Mouse (Mus musculus): ENCODE data around the gene Galr3. TPM values are rescaled to one million over a fixed set of nuclear protein-coding genes. Genes with fewer than 3 reads are reported as not detected.

Gene Galr3
- total RNA-seq, 2 experiments from 2014 or later: 0.84 TPM; not detected in 1

DNA sequence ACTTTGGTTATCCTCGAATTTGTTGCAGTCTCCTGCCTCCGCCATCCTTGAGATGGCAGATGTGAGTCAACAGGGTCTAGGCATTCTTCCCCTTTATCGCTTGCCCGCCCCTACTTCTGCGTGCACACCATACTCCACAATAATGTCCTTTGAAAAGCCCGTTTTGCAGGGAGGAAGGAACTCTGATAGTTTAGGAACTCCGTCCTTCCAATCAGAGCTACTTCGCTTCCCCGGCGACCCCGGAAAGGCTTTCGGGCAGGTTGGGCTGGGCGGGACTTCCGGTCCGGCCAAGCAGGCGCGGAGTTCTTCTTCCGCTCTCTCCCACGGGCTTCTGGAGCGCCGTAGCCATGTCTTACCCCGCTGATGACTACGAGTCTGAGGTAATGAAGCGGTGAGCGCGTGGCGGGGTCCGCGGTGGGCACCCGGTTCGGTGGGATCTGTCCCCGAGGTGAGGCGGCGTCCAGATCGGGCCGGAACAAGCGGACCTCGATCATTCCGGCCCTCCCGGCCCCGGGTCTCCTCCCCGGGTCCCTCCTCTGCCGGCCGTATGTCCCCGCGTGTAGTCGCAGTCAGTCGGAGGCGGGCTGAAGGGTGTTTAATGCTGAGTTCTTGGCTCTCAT is 33.3 kb downstream of the Galr3 start, which contains the start of gene Eif3l:
TSS of gene Eif3l (plus strand) at position 267 of the 620 bp plus-strand sequence.
- TF ChIP-seq CTCF (IDR thresholded peaks at IDR 0.05): no peak
- peak; percentile 88 to 90 for DNase-seq (ENCODE audit: extremely low spot score in 1 of 2, low spot score in 2 of 2)
- peak within 1 kb of the TSS; percentile 97 for H3K4me3 ChIP-seq
- intact Hi-C loops (cut with DNase I): loop anchor here (5.0 kb wide), 1 partner anchor 158 kb away; no protein-coding TSS in a partner anchor
- H3K27ac ChIP-seq: peak within 1 kb of the TSS; percentile 83

DNA sequence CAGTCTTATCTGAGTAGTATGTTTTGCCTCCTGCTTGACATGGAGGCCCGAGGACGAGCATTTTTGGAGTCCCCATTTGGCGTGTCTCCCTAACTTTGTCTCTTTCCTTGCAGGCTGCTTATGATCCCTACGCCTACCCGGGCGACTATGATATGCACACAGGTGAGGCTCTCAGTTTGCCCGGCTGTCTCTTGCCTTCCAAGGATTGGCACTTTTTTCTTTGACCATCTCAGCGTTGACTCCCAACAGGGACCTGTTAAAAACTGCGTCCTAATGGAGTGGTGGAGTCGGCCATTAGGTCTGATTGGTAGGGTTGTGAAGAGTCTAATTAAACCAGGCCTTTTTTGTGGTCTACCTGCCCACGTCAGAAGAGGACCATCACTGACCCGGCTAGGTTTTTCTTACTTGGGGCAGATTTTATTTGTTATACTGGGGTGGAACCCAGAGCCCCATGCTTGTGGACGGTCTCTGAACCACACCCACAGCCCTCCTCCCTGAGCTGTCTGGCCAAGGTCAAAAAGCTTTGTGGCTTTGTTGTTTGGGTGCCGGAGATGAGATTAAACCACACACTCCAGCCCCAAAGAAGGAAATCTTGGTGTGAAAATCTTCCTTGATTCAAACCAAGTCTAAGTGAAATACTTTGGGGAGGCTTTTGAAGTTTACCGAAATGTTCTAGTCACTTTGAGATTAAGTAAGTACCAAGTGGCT is 34.1 kb downstream of the Galr3 start:
- Histone ChIP-seq H3K27ac (peak overlapping the region; percentile 83; the same call in 1 of the 2 replicates), H3K4me3 (peak overlapping the region; percentile 97)
- intact Hi-C loops (cut with DNase I): no loop called here
- TF ChIP-seq CTCF (IDR thresholded peaks at IDR 0.05): no peak
- DNase-seq (ENCODE audit: extremely low spot score in 1 of 2, low spot score in 2 of 2): no peak

DNA sequence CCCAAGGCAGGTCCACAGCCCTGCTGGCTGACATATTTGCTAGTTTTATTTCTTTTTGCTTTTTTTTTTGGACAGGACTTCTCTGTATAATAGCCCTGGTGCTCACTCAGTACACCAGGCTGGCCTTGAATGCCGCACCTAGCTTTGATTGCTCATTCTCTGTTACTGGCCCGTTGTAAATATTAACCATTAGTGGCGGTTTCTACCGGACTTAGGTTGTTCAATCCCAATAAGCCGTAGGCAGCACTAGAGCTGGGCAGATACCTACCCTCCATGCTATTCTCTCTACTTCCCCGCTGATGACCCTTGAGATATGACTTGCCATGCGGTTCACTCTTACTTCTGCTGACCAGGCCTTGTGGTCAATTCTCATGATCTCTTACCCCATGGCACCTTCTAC is 37.9 kb downstream of the Galr3 start:
- Histone ChIP-seq H3K4me3 (no peak overlapping the region), H3K27ac (no peak overlapping the region)
- no peak for TF ChIP-seq CTCF (IDR thresholded peaks at IDR 0.05)
- intact Hi-C loops (cut with DNase I): no loop called here
- DNase-seq (ENCODE audit: extremely low spot score in 1 of 2, low spot score in 2 of 2): no peak

DNA sequence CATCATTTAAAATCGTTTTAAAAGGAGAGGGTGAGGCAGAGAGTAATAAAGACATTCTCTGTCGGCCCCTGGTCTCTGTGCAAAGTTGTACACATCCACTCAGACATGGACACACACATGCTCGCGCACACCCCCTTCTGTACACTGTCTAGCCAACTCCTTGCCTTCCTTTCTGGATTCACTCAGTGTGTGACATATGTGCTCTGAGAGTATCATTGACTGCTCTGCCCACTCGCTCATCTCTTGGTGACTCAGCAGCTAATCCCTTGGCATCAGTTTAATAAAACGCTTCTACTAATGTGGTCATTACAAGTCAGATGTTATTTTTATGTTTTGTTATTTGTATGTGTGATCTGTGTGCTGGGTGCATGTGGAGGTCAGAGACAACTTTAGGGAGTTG is 50.6 kb downstream of the Galr3 start:
- DNase-seq (ENCODE audit: extremely low spot score in 1 of 2, low spot score in 2 of 2): no peak
- intact Hi-C loops (cut with DNase I): loop anchor here (5.0 kb wide), 1 partner anchor 35 kb away; no protein-coding TSS in a partner anchor
- no peak for TF ChIP-seq CTCF (IDR thresholded peaks at IDR 0.05)
- no peak overlapping the region for H3K4me3 ChIP-seq
- no peak overlapping the region for H3K27ac ChIP-seq

Small RNAs within 50 kb of the gene (microRNA-seq; reads per million reads assigned to microRNA genes)
- 1.4 to 1.5 reads per million in 2 experiments for gene Mir6956

Other genes starting within 250 kb of the Galr3 start
- gene Card10, start 238.8 kb upstream of the Galr3 start, total RNA-seq (2021): 1 to 10 TPM; 4.8 TPM
- gene Cdc42ep1, start 199.3 kb upstream of the Galr3 start, total RNA-seq (2021): 10 to 100 TPM; 10.6 to 13.1 TPM
- not detected for gene Lgals2, start 186.4 kb upstream of the Galr3 start, total RNA-seq (2021)
- 10 to 100 TPM; 64.8 to 68.2 TPM for gene Gga1, start 164.7 kb upstream of the Galr3 start, total RNA-seq (2021)
- not detected for gene Gm49510, start 142.2 kb upstream of the Galr3 start, total RNA-seq (2021)
- 10 to 100 TPM; 35.0 to 37.7 TPM for gene Sh3bp1, start 142.1 kb upstream of the Galr3 start, total RNA-seq (2021)
- gene Pdxp, start 128.0 kb upstream of the Galr3 start, total RNA-seq (2021): 100 to 1,000 TPM; 165 to 171 TPM
- gene Lgals1, start 115.2 kb upstream of the Galr3 start, total RNA-seq (2021): 10 to 100 TPM; 19.8 to 20.4 TPM
- 10 to 100 TPM; 36.2 to 38.8 TPM for gene Nol12, start 107.0 kb upstream of the Galr3 start, total RNA-seq (2021)
- gene Triobp, start 94.2 kb upstream of the Galr3 start, total RNA-seq (2021): 10 to 100 TPM; 11.8 to 12.7 TPM
- 10 to 100 TPM; 80.4 to 81.1 TPM for gene H1f0, start 13.4 kb upstream of the Galr3 start, total RNA-seq (2021)
- 10 to 100 TPM; 19.7 to 19.8 TPM for gene Ankrd54, start 21.0 kb downstream of the Galr3 start, total RNA-seq (2021)
- gene Eif3l, start 33.3 kb downstream of the Galr3 start, total RNA-seq (2021): 10 to 100 TPM; 62.5 to 66.6 TPM
- 10 to 100 TPM; 22.8 to 23.2 TPM for gene Micall1, start 67.0 kb downstream of the Galr3 start, total RNA-seq (2021)
- gene Polr2f, start 99.1 kb downstream of the Galr3 start, total RNA-seq (2021): 100 to 1,000 TPM; 100 to 103 TPM
- 10 to 100 TPM; 12.0 to 12.9 TPM for gene 1700088E04Rik, start 99.4 kb downstream of the Galr3 start, total RNA-seq (2021)
- gene Sox10, start 123.4 kb downstream of the Galr3 start, total RNA-seq (2021): 10 to 100 TPM; 17.1 to 18.7 TPM
- 10 to 100 TPM; 55.7 to 57.8 TPM for gene Pick1, start 187.3 kb downstream of the Galr3 start, total RNA-seq (2021)
- 1 to 10 TPM; 1.0 TPM for gene Gm49486, start 187.5 kb downstream of the Galr3 start, total RNA-seq (2021)
- under 1 TPM in 1 of 2 experiments, not detected in 1; 0.25 TPM for gene Slc16a8, start 212.9 kb downstream of the Galr3 start, total RNA-seq (2021)
- gene Baiap2l2, start 243.7 kb downstream of the Galr3 start, total RNA-seq (2021): 1 to 10 TPM; 5.9 to 6.4 TPM